Mouse (Mus musculus): Measurements from ENCODE around the gene Kifap3.

Kifap3 gene

DNA sequence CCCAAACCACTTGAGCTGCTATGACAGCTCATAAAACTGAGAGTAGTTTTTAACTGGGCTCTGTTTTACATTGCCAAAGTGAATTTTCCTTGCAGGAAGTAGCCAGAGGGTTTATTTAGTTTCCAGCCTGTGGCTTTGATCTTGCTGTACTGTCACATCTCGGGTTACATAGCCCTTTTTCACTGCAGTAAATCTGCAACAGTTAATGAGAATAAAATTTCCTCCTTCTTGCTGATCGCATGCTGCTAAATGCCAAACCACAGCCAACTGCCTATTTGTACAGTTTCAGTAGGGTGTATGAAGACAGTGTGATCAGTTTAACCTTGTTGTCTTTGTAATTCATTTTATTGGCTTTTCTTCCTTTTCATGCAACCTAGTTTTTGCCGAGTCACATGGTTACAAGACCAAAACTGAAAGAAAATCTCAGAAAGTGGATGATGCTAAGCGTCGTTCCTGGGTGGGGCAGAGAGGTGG is 118.9 kb downstream of the Kifap3 start:
- DNase-seq: no peak

DNA sequence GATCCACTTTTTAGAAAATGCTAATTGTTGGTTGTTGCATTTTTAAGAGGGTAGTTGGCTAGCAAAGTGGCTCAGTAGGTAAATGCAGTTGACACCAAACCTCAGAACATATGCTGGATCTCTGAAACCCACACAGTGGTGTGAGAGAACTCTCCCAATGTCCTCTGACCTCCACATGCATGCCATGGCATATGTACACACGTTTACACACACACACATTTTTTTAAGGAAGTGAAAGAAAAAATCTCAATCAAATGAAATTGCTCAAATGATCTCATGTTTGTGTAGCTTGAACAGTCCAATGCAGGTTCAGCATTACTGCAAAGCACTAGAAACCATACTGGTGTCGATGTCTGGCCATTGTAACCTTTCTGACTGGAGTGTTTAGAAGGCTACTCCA is 120.2 kb downstream of the Kifap3 start:
- no peak for DNase-seq

DNA sequence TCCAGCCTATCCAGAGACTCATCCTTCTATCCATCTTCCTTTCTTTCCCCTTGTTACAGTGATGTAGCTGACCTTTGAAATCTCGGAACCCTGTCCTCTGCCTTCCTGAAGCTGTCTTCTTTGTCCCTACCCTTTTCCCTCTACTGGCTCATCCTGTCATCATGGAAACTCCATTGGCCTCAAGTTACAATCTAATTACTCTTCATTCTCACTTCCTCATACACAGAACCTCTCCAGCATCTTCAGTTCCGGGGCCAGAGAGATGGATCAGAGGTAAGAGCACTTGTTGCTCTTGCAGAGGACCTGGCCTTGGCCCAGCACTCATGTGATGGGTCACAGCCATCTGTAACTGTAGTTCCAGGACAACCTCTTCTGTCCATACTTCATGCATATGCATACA is 120.8 kb downstream of the Kifap3 start:
- no peak for DNase-seq

DNA sequence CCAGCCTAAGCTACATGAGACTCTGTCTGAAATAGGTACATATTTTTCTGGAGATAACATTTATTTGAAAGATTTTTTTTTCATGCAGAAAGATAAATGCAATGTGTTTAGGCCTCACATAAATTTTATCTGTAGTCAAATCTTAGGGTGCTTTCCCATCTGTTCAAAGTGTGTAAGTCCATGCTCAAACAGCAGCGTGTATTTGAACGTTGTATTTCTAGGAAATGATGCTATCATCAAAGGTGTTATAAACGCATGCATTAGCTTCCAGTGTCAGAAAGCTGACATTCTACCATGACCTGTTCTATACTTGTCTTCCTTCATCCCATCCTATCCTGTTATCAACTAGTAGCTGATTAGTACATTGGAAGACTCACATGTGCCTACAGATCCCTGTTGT is 124.0 kb downstream of the Kifap3 start:
- no peak for DNase-seq

DNA sequence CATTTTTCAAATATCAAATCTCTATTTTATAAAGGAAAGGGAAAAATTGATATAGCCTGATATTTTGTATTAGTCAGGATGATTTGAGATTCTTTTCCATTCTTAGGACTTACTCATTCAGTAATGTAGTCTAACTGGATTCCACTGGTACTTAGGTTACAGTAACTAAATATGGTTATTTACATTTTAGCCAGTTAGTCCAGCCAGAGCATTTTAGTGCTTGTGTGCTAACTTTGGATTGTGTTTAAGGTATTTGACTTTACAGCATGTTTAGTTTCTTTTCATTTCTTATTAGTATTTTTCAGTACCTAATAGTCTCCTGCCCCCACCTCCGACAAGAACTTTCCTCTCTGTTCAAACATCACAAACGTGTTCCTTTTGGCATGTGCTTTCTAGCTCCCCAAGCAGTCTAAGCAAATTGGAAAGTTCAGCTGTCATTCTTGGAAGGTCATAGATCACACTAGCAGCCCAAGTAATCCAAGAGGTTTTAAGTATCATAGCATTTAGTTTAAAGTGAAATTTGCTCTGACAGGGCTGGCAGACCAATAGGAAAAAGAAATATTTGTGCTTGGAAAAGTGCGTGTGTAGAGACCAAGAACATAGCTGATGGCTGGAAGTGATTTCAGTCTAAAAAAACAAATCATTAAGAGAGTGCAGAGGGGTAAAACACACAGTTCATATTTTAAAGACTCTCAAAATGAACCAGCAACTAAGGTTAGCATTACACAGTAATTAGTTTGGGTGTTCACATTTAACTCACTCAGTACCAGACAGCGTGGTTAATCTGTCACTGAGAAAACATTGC is 127.8 kb downstream of the Kifap3 start:
- DNase-seq: no peak

DNA sequence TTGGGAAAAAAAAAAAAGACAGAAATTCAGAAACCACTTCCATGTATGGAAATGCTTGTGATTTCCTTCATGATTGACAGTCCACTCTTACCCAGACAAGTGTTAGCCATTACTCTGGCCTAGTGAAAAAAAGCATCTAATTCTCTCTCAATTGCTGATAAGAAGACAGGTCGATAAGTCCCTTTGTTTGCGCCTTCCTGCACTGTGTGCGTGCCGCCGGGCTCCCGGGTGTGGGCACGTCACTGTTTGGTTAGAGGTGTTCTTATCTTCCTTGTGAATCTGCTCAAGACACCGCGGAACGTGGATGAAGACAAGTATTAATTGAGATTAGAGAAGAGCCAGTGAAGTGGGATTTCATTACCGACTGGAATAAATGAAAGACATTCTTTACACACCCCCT is 129.0 kb downstream of the Kifap3 start:
- no peak for DNase-seq

DNA sequence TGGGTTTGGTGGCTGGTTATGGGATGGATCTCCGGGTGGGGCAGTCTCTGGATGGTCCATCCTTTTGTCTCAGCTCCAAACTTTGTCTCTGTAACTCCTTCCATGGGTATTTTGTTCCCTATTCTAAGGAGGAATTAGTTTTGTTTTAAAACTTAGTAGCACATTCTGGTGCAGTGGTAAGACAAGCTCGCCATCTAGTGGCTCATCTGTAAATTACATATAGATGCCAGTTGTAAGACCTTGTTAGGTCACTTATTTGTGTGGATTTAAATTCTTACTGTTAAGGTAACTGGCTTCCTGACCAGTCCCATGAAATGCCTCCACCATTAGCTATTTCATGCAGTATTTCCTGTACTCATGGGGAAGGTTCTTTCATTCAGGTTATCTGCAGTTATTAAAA is 131.0 kb downstream of the Kifap3 start:
- DNase-seq: peak; percentile 19

DNA sequence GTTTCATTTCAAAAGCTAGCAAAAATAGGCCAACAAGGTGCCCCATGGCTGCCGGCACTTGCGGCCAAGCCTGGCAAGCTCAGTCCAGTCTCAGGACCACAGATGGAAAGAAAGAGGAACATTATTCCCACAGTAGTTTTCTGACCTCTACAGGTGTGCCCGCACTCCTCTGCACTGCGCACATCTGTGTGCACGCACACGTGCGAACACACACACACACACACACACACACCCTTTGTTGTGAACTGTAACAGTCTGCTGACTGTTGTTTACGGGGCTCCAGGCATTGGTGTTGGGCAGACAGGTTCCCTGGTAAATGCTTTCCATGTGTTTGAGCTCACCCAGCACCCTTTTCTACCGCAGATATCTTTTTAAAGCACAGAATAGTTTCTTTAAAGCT is 131.4 kb downstream of the Kifap3 start:
- no peak for DNase-seq

DNA sequence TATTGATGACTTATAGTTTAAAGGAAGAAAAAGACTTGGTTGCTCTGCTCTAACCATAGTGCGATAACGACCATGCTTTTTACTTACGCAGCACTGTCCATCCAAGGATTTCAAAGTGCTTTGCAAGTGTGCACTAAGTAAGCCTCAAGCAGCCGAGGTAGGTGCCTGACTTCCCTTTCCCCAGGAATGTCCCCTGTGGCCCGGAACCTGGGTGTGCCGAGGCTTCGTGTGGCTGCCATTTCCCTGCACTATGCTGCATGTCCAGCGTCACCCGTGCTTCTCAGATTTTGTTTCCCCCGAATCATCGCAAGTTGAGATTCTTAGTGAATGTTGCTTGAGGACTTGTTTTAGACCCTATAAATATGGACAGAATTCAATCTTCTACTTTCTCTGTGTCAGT is 132.6 kb downstream of the Kifap3 start:
- DNase-seq: no peak

DNA sequence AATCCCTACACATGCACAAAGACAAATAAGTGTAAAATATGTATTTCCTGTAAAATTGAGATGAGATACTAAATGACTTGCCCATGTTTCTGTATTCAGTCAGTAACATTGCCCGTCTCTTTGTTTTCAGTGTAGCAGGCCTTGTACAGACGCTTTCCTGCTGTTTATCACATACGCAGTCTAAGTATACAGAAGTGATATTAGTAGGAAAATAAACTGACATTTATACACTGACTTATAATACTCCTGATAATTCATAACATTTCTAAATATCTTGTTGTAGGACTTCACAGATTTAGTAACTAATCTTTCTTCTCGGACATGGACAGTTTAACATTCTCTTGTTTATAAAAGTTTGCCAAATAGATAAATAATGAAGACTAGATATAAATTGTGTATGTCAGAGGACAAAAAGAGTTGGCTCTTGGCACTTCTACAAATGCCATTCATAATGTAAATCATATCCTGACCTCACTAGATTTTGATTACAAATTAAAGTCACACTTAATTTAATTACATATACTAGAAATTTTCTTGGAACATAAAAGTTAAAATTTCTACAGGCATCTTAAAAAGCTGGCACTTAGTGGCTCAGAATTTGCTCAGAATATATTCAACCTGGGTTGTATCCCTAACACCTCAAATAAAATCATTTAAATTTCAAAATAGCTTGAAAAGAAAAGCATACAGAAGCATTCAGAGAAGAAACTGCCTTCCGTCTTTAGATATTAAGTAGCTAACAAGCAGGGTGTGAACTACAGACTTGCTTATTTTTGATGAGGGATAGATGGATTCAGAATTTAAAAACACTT is 138.2 kb downstream of the Kifap3 start:
- DNase-seq: no peak

DNA sequence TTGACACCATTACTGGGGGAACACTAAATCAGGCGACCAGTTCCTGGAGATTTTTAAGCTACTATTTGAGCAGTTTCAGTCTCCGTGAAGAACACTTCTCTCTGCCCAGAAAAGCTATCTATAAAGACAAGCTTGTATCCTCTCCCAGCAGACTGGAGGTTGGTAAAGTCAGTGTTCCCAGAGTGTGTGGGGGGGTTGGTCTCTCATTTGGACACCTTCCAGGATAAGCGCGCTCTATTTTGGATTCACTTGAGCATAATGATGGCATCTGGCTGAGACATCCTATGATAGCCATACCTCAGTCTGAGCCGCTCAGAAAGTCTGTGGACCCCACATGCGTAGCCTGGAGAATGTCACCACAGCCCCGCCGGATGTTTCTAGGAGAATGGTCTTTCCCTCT is 144.7 kb downstream of the Kifap3 start:
- DNase-seq: no peak

DNA sequence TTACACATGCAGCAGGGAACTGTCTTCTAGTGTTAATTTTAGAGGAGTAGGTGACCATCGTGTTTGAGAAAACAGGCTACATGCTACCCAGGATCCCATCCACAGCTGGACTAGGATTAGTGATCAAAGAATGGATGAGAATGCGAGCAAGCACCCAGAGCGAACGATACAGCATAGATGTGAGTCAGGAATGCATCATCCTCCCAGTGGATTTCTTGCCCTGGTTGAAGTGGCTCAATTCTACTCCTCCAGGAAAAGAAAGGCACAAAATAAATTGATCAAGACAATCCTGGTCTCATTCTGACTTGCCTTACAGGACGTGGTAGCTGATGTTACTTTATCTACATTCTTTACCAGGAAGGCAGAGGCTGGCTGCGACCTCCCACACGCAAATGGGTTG is 149.5 kb downstream of the Kifap3 start, which contains the start of gene Scyl3:
TSS of gene Scyl3 (plus strand) at position 255 of the 400 bp plus-strand sequence.
- DNase-seq: no peak

DNA sequence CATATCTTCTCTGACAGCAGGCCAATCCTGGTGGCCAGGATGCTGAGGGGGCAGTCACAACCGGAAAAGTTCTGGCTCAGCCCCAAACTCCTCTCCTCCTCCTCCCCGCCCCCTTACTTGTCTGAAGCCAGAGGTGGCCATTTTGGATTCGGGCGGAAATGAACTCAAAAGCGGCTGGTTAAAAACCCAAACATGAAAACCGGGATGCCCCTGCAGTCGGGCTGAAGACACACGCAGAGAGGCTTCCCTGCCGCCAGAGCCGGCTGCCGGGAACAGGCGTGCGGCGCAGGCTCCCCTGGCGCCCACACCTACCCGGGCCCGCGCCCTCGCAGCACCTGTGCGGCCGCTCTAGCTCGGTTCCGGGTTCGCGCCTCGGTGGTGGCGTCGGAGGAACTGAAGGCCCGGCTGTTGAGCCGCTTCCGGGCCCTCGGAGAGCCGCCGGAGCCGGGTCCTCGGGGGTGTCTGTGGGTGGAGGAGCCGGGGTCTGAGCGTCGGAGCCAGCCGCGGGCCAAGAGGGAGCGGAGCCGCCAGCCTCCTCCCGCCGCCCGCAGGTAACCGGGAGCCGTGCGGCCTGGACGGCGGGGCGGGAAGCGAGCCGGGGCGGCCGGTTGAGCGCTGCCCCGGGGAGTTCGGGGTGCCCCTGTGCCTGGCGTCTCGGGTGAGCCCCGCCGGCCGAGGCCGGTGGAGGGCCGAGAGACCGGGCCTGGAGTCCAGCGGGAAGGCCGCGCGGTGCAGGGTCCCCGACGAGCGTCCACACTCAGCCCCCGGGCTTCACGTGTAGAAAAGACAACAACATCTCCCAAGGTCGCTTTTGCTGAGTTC is 150.5 kb downstream of the Kifap3 start:
- DNase-seq: peak; percentile 90

DNA sequence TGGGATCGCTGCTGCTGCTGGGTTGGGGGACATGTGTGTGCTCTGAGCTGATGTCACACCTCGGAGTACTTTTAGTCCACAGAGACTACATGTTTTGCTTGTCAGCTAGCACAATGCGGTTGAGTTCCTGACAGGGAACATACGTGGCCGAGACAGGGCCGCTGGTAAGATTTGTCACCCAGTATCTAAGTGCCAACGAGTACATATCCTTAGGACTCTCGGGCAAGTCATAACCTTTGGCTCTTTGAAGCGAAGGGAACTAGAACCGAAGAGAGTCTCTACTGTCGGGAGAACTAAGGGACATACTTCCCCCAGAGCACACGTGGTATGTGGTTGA is 151.0 kb downstream of the Kifap3 start:
- DNase-seq: no peak

DNA sequence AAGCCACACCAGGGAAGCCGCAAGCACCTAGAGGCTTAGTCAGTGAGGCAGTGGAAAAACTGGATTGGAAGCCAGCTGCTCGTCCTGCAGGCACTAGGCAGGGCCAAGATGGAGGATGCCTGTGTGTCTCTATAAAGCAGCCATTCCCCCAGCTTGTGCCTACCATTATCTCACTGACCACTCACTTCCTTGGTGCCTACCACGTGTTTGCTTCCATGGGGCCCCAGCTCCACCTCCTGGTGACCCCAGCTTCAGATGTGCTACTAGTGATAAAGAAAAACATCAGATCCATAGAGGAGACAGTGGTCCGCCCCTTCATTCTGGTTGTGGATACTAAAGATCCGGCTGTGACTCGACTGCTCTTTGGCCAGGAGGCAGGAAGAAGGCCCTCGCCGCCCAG is 152.4 kb downstream of the Kifap3 start:
- no peak for DNase-seq

DNA sequence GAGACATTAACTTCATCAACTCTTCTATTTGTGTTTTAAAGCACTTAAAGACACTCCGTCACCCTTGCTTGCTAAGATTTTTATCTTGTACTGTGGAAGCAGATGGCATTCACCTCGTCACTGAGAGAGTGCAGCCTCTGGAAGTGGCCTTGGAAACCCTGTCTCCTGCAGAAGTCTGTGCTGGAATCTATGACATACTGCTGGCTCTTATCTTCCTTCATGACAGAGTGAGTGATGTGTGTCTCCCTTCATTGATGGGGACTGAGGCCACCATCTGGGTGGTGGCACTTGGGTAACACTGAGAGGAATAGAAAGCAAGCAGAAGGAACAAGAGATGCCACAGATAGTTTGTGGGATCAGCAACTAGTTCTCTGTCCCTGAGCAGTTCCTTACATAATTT is 155.2 kb downstream of the Kifap3 start:
- no peak for DNase-seq

DNA sequence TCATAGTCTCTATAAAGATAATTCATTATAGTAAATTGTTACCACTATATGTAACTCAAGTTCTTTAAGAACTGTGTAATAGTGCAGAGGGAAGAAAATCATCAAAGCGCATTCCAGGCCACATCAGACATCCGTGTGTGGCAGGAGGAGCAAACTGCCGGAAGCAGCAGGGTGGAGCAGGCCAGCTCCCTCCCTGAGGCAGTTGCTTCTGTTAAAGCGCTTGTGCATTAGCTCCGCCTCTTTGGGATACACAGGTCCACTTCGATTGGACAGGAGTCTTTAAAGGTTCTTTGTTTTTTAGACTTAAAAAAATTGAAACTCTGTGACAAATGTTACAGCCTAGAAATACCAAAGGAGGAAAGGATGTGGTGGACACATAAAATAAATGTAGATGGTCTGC is 162.7 kb downstream of the Kifap3 start:
- no peak for DNase-seq

DNA sequence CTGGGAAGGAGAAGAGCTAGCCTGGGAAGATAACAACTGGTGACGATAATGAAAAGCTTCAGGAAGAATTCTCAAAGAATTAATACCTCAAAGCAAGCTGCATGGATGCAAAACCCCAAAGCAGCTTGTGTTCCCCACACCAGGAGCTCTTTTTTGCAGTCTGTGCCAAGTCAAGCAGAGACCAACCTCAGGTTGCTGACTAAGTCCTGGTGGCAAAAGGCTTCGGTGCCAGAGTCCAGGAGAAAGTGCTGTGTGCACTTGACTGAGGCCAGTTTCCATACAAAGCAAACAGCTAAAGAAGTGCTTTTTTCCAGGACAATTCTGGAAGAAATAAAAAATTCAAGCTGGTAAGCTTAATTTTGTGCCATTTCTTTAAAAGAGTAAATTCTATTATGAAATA is 174.0 kb downstream of the Kifap3 start:
- no peak for DNase-seq

DNA sequence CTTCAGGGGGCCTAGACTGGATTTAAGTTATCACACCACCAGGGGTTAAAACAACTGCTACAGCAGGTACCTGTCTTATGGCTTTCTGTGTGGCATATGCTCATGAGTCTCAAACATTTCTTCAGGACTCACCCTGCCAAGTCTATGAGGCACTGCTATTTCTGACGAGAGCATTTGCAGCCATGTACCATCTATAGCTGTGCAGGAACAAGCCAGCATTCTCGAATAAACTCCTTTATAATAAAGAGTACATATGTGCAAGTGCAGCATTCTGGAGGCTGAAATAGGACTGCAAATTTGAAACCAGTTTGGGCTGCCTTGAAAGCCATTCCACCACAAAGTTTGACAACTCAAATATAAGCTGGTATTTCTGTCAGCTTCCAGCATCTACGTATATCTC is 178.7 kb downstream of the Kifap3 start:
- DNase-seq: no peak

DNA sequence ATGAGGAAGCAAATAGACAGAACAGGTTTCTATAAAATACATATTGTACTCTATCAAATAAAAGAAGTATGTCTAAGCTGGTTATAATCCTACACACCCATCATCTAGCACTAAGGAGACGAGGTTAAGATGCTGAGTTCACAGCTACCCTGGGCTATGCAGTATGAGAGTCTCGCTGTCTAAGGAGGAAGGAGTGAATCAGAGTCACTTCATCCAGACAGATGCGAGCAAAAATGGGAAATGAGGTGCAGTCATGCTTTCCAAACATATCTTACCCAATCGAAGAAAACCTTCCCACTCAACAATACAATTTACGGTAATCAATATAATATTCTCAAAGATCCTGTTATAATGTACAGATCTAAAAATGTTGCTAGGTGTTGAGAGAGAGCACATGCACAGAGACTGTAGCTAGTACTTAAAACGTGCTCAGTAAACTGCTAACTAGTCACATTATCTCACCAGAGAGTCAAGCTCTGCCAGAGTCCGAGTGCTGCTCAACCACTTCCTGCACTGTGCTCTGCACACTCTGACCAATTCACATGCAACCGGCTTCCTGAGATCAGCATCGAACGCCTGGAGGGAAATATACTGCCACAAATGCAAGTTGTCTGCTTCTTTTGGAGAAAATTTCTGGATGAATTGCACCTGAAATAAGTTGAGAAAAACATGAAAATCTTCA is 184.8 kb downstream of the Kifap3 start:
- no peak for DNase-seq

All from thymus, postnatal 4 days (tissue).